Mouse (Mus musculus): Measurements from ENCODE around the gene Rnase2b.

- TF ChIP-seq CTCF (IDR thresholded peaks at IDR 0.05; ENCODE audit: low read depth) (no peak), EP300 (optimal IDR thresholded peaks at IDR 0.05) (no peak)
Observed at GRCm38 (mm10) chr14:51140342-51140741, 21.7 kb upstream of the Rnase2b start.
